Mouse (Mus musculus) thymus, postnatal 0 days (tissue): Measurements from ENCODE around the gene Gmfb. TPM values are rescaled to one million over a fixed set of nuclear protein-coding genes. Genes with fewer than 3 reads are reported as not detected.
"Not testable (repeated sequence)": the region's sequence is repeated elsewhere in the genome, so short reads cannot be mapped to it uniquely, and the experiment has no call there.

ENCODE experiments used
- DNase-seq: peaks from one replicate; pipeline ENCODE4 v3.0.0-alpha.2; 2015; ENCODE audit warnings: low spot score
- polyA plus RNA-seq: library from polyadenylated mRNA; unstranded; fragments of >200 nt; fragmentation: Nextera tagmentation; extraction: Ambion mirVana; gene quantifications from 2 replicates; pipeline ENCODE4 v1.2.1, GENCODE M21; 2015

Gene Gmfb
- polyA plus RNA-seq = 105 and 107 TPM in 2 replicates

DNA sequence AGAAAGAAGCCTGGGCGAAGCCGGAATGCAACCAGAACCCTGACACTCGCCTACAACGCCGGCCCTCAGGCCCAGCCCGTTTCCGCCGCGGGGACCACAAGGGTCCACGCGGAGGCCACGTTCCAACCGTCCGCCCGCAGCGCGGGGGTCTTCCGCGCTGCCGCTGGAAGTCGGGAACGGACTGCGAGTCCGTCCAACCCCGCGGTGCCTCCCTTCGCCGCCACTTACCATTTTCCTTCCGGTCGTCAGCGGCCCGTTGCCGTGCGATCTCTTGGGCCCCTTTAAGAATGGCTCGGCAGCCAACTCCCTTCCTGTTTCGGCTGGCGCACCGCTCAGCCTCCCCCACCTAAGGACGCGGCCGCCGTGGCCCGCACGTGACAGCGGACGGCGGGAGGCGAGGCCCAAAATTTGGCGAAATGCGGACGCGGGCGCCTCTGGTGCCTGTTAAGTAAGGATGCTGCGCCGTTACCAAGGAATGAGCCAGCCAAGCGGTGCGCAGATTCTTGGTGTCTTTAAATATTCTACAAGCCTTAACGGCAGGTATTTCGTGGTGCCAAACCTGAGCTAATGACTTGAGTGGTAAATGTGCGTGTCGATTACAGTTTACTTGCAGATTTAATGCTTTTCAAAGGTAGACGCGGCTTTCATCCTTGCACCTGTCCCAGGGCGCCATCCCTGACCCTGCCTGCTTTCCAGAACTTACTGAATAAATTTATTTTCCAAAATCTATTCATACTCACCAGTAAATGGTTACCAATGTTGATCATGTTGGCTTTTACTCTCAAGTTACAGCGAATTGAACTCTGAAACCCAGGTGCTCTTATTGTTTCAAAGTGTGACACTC is at the start of gene Gmfb:
Gene Gmfb (minus strand): TSS at position 370 of the 844 bp plus-strand sequence.
- peak; percentile 95 for DNase-seq

DNA sequence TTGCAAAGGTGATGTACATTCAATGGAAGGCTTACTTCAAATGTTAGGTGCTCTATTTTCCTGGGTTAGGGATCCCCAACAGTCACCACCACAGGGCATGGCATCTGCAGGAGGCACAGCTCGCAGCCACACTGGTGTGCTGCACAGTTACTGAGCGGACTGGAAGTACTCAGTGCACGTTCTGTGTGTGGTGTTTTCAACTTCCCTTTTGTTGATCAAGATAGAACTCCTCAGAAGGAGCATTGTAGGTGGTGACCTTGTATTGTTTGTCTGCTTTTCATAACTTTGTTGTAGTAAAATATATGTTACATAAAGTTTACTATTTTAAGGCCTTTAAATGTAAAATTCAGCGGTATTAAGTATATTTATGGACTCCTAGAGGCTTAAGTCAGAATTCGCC is 40.9 kb upstream of the Gmfb start:
- DNase-seq = no peak

DNA sequence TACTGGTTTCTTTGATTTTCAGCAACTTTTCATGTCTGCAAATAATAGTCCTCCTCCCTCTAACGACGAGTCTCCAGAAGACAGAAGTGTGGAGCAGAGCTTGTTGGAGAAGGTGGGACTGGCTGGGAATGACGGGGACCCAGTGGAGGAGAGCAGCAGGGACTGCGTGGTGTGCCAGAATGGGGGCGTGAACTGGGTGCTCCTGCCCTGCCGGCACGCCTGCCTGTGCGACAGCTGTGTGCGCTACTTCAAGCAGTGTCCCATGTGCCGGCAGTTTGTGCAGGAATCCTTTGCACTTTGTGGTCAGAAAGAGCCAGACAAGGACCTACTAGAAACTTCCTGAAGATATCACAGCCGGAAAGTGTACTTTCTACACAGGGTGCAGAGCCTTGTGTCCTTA is 31.6 kb upstream of the Gmfb start:
- no peak for DNase-seq

GRCm38 (mm10) chr14:46849769-46850168 is 27.7 kb upstream of the Gmfb start:
- no peak for DNase-seq

DNA sequence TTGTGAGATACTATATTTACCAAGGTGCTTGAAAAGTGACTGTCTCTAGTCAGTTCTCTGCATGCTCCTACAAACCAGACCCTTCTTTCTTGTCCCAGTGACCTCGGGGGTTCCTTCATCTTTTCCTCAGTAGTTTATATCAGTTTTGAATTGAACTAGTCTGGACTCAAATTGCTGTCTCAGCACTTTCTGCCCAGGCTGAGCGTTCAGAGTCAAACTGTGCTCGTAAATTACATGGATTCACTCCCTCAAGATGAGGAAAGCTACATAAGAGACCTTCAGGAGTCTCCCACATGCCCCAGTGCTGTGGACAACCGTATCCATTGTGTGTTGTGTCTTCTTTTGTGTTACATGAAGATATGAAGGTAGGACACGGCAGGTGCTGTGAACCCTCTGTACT is 26.7 kb upstream of the Gmfb start:
- no peak for DNase-seq

GRCm38 (mm10) chr14:46848063-46848590 is 26.1 kb upstream of the Gmfb start:
- DNase-seq = no peak

GRCm38 (mm10) chr14:46845706-46846105 is 23.7 kb upstream of the Gmfb start:
- no peak for DNase-seq

- DNase-seq = no peak
Measured at GRCm38 (mm10) chr14:46839326-46839725, 17.3 kb upstream of the Gmfb start.

DNA sequence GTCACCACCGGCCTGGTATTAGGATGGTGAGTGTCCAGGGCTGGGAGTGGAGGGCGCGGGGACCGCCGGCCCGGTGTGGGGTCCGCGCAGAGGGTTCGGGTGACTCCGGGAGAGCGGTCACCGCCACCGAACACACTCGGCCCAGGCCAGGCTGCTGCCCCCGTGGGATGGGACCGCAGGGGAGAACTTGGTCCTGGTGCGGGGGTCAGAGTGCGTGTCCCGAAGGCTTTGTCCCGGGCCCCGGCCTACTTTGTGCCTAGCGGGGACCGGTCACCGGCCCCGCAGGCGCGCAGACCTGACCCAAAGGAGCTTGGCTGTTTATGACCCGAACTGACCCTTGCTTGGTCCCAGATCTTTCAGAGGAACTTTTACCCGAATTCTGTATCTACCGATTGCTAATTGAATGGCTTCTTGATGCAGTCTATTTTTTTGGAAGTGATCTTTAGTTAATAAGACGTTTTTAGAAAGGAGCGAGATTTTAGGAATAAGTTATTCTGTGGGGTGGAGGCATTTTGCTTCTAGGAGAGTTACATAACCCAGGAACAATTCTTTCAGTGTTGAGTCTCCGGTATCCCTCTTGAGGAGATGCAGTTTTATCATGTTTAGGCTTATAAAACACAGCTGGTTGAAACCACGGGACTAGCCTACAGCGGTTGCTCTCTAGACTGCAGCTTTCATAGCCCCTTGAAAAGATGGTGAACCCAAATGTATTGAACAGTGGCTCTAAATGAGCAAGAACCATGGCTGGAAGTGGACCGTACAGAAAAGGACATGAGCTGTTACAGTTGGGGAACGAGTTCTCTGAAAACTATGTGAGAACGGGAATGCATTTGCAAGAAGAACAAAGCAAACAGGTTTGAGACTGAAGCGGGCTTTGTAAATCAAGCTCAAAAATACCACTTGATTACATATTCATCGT is 10.6 kb upstream of the Gmfb start:
- DNase-seq = peak; percentile 9

DNA sequence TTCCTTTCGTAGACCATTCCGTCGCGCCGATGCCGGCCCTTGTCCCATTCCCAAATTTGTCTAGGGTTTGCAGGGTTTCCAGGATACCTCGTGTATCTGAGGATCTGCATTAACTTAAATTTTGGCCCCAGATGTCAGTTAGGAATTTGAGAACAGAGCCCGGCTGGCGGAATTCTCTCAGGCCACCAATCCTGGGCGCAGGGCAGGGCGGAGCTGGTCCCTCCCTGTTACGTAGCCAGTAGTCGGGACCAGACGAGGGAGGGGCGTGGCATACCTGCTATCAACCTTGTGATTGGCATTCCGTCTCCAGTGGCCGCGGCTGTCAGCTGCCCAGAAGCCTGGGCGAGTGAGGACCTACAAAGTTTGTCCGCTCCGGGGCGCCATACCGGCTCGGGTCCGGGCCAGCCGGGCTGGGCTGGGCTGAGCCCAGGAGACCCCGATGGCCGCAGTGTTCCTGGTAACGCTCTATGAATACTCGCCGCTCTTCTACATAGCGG is 9.8 kb upstream of the Gmfb start, which contains the start of gene Cgrrf1:
Gene Cgrrf1 (plus strand): TSS at position 289 of the 497 bp plus-strand sequence.
- DNase-seq = peak; percentile 75

DNA sequence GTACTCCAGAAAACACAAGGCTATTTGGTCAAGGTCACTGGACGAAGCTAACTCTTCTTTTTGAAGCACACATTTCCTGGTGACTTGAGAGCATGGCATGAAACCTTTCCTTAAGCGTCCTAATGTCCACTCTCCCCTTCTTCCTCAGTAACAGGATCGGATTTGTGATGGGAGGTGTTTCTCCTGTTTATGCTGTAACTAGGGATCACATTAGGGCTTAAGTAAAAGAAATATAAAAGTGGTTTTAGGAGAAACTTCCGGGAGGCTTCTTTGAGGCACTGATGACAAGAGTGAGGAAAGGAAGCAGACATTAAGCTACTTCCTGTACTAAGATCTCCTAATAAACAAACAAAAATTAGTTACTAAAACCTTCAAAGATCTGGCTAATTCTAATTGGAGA is 9.3 kb upstream of the Gmfb start:
- peak; percentile 15 for DNase-seq

- no peak for DNase-seq
Measured at GRCm38 (mm10) chr14:46827430-46827829, 5.4 kb upstream of the Gmfb start.

GRCm38 (mm10) chr14:46823996-46824395 is 2.0 kb upstream of the Gmfb start:
- DNase-seq = no peak

GRCm38 (mm10) chr14:46821271-46821872 is 670 bp downstream of the Gmfb start:
- peak; percentile 38 for DNase-seq

- DNase-seq = not testable (repeated sequence)
Measured at GRCm38 (mm10) chr14:46819961-46820360, 2.1 kb downstream of the Gmfb start.

GRCm38 (mm10) chr14:46818743-46819142 is 3.3 kb downstream of the Gmfb start:
- no peak for DNase-seq

DNA sequence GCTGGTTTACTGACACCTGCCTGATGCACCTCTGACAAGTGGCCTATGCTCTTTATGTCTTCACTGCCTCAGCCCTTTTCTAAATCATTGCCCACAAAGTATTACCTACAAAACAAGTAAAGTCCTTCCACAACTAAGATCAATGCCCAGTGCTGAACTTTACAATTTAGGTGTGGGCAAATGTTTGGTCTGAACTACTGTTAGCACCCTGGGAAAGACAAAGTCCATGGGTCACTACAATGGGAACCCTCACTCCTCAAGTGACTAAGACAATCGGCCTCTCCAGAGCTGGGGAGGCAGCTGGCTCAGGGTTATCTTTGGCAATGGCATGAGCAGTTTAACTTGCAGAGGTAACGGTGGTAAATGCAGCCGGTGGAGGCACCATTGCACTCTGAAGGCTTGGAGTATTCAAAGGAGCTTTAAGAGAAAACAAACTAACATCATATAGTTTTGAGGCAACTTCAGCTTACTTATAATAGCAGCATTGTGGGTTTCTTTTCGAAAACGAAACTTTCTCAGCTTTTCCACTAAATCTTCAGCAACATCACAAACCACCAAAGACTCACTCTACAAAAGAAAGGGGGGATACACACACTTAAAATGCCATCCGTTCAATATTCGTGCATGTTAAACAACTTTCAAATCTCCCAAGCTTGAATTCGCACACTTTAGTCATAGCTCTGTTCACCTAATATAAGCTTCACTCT is 5.0 kb downstream of the Gmfb start:
- no peak for DNase-seq

DNA sequence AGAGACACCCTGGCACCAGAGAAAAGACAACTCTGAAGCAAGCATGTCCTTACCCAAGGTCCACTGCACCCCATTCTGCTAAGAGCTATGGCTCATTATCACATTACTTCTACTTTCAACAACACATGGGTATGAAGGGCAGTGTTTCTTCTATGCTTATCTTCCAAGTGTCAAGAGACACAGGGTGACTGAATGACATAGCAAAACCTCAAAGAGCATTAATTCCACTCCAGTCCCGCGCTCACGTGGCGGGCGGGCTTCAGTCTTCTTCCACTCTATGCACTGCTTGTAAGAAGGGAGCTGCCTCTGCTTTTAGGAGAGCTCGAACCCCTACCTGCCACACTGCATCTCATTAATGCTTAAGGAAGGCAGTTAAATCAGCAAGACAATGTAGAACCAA is 6.4 kb downstream of the Gmfb start:
- DNase-seq = no peak

- DNase-seq = no peak
Measured at GRCm38 (mm10) chr14:46807927-46808326, 14.1 kb downstream of the Gmfb start.

GRCm38 (mm10) chr14:46806186-46806585 is 15.9 kb downstream of the Gmfb start:
- no peak for DNase-seq

GRCm38 (mm10) chr14:46803791-46804190 is 18.3 kb downstream of the Gmfb start:
- no peak for DNase-seq
